Mouse (Mus musculus) G1E (cell line): ENCODE measurements at regions not wholly inside any gene's neighbourhood (a gene's known extent, or its start where the extent isn't known, plus 50 kb on each side); places are given as distances from the start of the nearest gene placed in this dataset.

Experiments used
- CTCF ChIP-seq: IDR thresholded peaks from 2 replicates; pipeline ENCODE4 v1.5.1; 2012; ENCODE audit warnings: low read depth, low read length, inconsistent platforms, mixed read lengths
- GATA1 ChIP-seq: IDR thresholded peaks from 2 replicates; pipeline ENCODE4 v1.6.1; 2012; ENCODE audit warnings: borderline replicate concordance, low read length, inconsistent platforms, mixed read lengths
- POLR2AphosphoS5 ChIP-seq: IDR thresholded peaks from 2 replicates; pipeline ENCODE4 v1.6.1; 2012; ENCODE audit warnings: low read depth, low read length, inconsistent platforms; ENCODE audit not compliant: insufficient replicate concordance
- TAL1 ChIP-seq: conservative IDR thresholded peaks from 2 replicates; pipeline ENCODE4 v1.6.1; 2012; ENCODE audit warnings: low read depth, low read length, inconsistent platforms, mixed read lengths

GRCm38 (mm10) chr17:45209387-45209663 is 224.2 kb downstream of the Cdc5l start:
- TF ChIP-seq CTCF: no peak
- no peak for TF ChIP-seq GATA1
- no peak for TF ChIP-seq TAL1
- TF ChIP-seq POLR2AphosphoS5: no peak
